Mouse (Mus musculus) forebrain, postnatal 0 days (tissue): ENCODE data around the gene Fam81a. TPM values are rescaled to one million over a fixed set of nuclear protein-coding genes. Genes with fewer than 3 reads are reported as not detected.
A peak's percentile ranks its signal among the peaks of the same experiment; 100 is the strongest.

Source experiments
- ATAC-seq: fragments of 200-750 bp; cut with Nextera tagmentation; 2 replicates; pipeline ENCODE4 v1.8.0; 2017; ENCODE audit warnings: mild to moderate bottlenecking, moderate library complexity
- DNase-seq: peaks from one replicate; pipeline ENCODE4 v3.0.0-alpha.2; 2015
- H3K27ac ChIP-seq: fragments of 300-500 bp; sonication (generic); 2 replicates; pipeline ENCODE4 v1.5.1; 2014; ENCODE audit warnings: low read depth, mild to moderate bottlenecking, antibody characterized with exemption, low read length, moderate library complexity, mixed read lengths
- H3K27me3 ChIP-seq: fragments of 300-500 bp; sonication (generic); 2 replicates; pipeline ENCODE4 v1.6.1; 2014; ENCODE audit warnings: mild to moderate bottlenecking, low read length, mixed read lengths; ENCODE audit not compliant: insufficient read depth
- H3K36me3 ChIP-seq: fragments of 300-500 bp; sonication (generic); 2 replicates; pipeline ENCODE4 v1.6.1; 2014; ENCODE audit warnings: mild to moderate bottlenecking, moderate library complexity; ENCODE audit not compliant: insufficient read depth
- H3K4me1 ChIP-seq: fragments of 300-500 bp; sonication (generic); 2 replicates; pipeline ENCODE4 v1.6.1; 2014; ENCODE audit warnings: antibody characterized with exemption; ENCODE audit not compliant: insufficient read depth
- H3K4me2 ChIP-seq: fragments of 300-500 bp; sonication (generic); 2 replicates; pipeline ENCODE4 v1.6.1; 2014; ENCODE audit warnings: low read depth, mild to moderate bottlenecking, moderate library complexity
- H3K4me3 ChIP-seq: fragments of 300-500 bp; sonication (generic); 2 replicates; pipeline ENCODE4 v1.5.1; 2014; ENCODE audit warnings: low read depth, low read length, mixed read lengths
- H3K9ac ChIP-seq: fragments of 300-500 bp; sonication (generic); 2 replicates; pipeline ENCODE4 v1.6.1; 2014; ENCODE audit warnings: mild to moderate bottlenecking
- H3K9me3 ChIP-seq: fragments of 300-500 bp; sonication (generic); 2 replicates; pipeline ENCODE4 v1.6.1; 2016; ENCODE audit warnings: low read length
- CTCF ChIP-seq: sonication (generic); IDR thresholded peaks from 2 replicates; pipeline ENCODE4 v1.5.1; 2016; ENCODE audit warnings: antibody characterized with exemption, control low read depth, low read depth
- WGBS: fragments of 180-500 bp; shearing (Covaris S2); extraction: QIAGEN DNeasy Blood & Tissue Kit; methylation state at CpG from one replicate; pipeline ENCODE4 v1.1.7; 2014; 5-methylcytosine and 5-hydroxymethylcytosine counted together
- polyA plus RNA-seq: library from polyadenylated mRNA; unstranded; fragments of >200 nt; fragmentation: Nextera tagmentation; extraction: Ambion mirVana; gene quantifications from 2 replicates; pipeline ENCODE4 v1.2.1, GENCODE M21; 2015
- total RNA-seq: library from RNA; depleted of rRNA; stranded (reverse); fragments of >200 nt; gene quantifications from 2 replicates; pipeline ENCODE4 v1.2.3, GENCODE M21; 2014

The Fam81a gene
- total and polyA plus RNA-seq, 2 experiments from 2014 or later, result 25.6 to 29.4 TPM

GRCm38 (mm10) chr9:70069961-70070435, 72.4 kb downstream of the Fam81a start:
- no peak overlapping the region for H3K4me3 ChIP-seq
- H3K36me3 ChIP-seq, result no peaks in the 10 kb centered on the region
- H3K4me1 ChIP-seq, result no peaks in the 10 kb centered on the region
- H3K27me3 ChIP-seq, result no peaks in the 10 kb centered on the region
- no peak for TF ChIP-seq CTCF
- H3K9ac ChIP-seq, result no peak overlapping the region
- ATAC-seq (no peak), DNase-seq (no peak)
- H3K9me3 ChIP-seq, result no peaks in the 10 kb centered on the region
- H3K4me2 ChIP-seq, result no peak overlapping the region
- no peak overlapping the region for H3K27ac ChIP-seq
- WGBS, result 72% methylated on average over 8 of the region's 8 CpGs

GRCm38 (mm10) chr9:70067497-70067896, 74.9 kb downstream of the Fam81a start:
- no peaks in the 10 kb centered on the region for H3K27me3 ChIP-seq
- ATAC-seq, result no peak
- DNase-seq, result no peak
- H3K4me2 ChIP-seq, result no peak overlapping the region
- no peak for TF ChIP-seq CTCF
- H3K4me3 ChIP-seq, result no peak overlapping the region
- H3K4me1 ChIP-seq, result no peaks in the 10 kb centered on the region
- no peak overlapping the region for H3K9ac ChIP-seq
- H3K36me3 ChIP-seq, result no peaks in the 10 kb centered on the region
- no peak overlapping the region for H3K27ac ChIP-seq
- no peaks in the 10 kb centered on the region for H3K9me3 ChIP-seq
- 95% methylated on average over 3 of the region's 3 CpGs for WGBS

GRCm38 (mm10) chr9:70062012-70062411, 80.3 kb downstream of the Fam81a start:
- Histone ChIP-seq H3K4me2 (no peak overlapping the region), H3K27ac (no peak overlapping the region), H3K4me3 (no peak overlapping the region), H3K9ac (no peak overlapping the region), H3K4me1 (no peaks in the 10 kb centered on the region), H3K36me3 (no peaks in the 10 kb centered on the region), H3K27me3 (no peaks in the 10 kb centered on the region), H3K9me3 (no peaks in the 10 kb centered on the region)
- ATAC-seq (no peak), DNase-seq (no peak)
- WGBS, result 85% methylated on average over 3 of the region's 3 CpGs
- TF ChIP-seq CTCF, result no peak

GRCm38 (mm10) chr9:70053411-70053810, 88.9 kb downstream of the Fam81a start:
- no peak overlapping the region for H3K27ac ChIP-seq
- H3K4me2 ChIP-seq, result no peak overlapping the region
- no peak overlapping the region for H3K9ac ChIP-seq
- no peak for TF ChIP-seq CTCF
- H3K4me1 ChIP-seq, result no peaks in the 10 kb centered on the region
- DNase-seq (no peak), ATAC-seq (no peak)
- no peaks in the 10 kb centered on the region for H3K27me3 ChIP-seq
- H3K36me3 ChIP-seq, result no peaks in the 10 kb centered on the region
- H3K4me3 ChIP-seq, result no peak overlapping the region
- no peaks in the 10 kb centered on the region for H3K9me3 ChIP-seq
- 36% methylated on average over 3 of the region's 3 CpGs for WGBS

- no peak for TF ChIP-seq CTCF
- Histone ChIP-seq H3K27ac (no peak overlapping the region), H3K36me3 (no peaks in the 10 kb centered on the region), H3K4me1 (no peaks in the 10 kb centered on the region), H3K27me3 (no peaks in the 10 kb centered on the region), H3K4me3 (no peak overlapping the region), H3K9me3 (no peaks in the 10 kb centered on the region), H3K9ac (no peak overlapping the region), H3K4me2 (no peak overlapping the region)
- WGBS, result 78% methylated on average over 3 of the region's 3 CpGs
- DNase-seq (no peak), ATAC-seq (no peak)
Measured at GRCm38 (mm10) chr9:70052730-70053129, 89.6 kb downstream of the Fam81a start.

GRCm38 (mm10) chr9:70049839-70050238, 92.5 kb downstream of the Fam81a start:
- Histone ChIP-seq H3K36me3 (no peaks in the 10 kb centered on the region), H3K4me2 (no peak overlapping the region), H3K9me3 (no peaks in the 10 kb centered on the region), H3K27me3 (no peaks in the 10 kb centered on the region), H3K4me3 (no peak overlapping the region), H3K27ac (no peak overlapping the region), H3K4me1 (no peaks in the 10 kb centered on the region), H3K9ac (no peak overlapping the region)
- 42% methylated on average over 8 of the region's 8 CpGs for WGBS
- DNase-seq (no peak), ATAC-seq (no peak)
- no peak for TF ChIP-seq CTCF

GRCm38 (mm10) chr9:70049416-70049783, 93.0 kb downstream of the Fam81a start:
- TF ChIP-seq CTCF, result no peak
- H3K36me3 ChIP-seq, result no peaks in the 10 kb centered on the region
- no peak overlapping the region for H3K9ac ChIP-seq
- H3K4me1 ChIP-seq, result no peaks in the 10 kb centered on the region
- H3K27ac ChIP-seq, result no peak overlapping the region
- no peak overlapping the region for H3K4me2 ChIP-seq
- no peaks in the 10 kb centered on the region for H3K27me3 ChIP-seq
- 23% methylated on average over 3 of the region's 3 CpGs for WGBS
- ATAC-seq, result peak; percentile 45; the same call in 1 of the 2 replicates
- no peaks in the 10 kb centered on the region for H3K9me3 ChIP-seq
- H3K4me3 ChIP-seq, result no peak overlapping the region
- DNase-seq, result no peak
